Mouse (Mus musculus) CH12.LX (cell line): ENCODE measurements around the gene Styk1. TPM values are rescaled to one million over a fixed set of nuclear protein-coding genes. Genes with fewer than 3 reads are reported as not detected.

ENCODE experiments used
- DNase-seq: peaks from one replicate; pipeline ENCODE4 v3.0.0-alpha.2; 2013; ENCODE audit errors: extremely low read depth
- H3K27ac ChIP-seq: 2 replicates; pipeline ENCODE4 v1.5.1; 2012; ENCODE audit warnings: low read depth, mild to moderate bottlenecking, control low read depth, moderate library complexity; ENCODE audit not compliant: insufficient read depth
- H3K27me3 ChIP-seq: replicated peaks from 2 replicates; pipeline ENCODE3; 2012; ENCODE audit warnings: inconsistent platforms
- H3K36me3 ChIP-seq, 2 experiments: replicated peaks in 1 of 2; 2 replicates each; pipeline versions ENCODE3 to v1.6.1; 2012; ENCODE audit warnings: inconsistent platforms in 1 of 2, low read length in 1 of 2, mild to moderate bottlenecking in 1 of 2, mixed read lengths in 1 of 2, moderate library complexity in 1 of 2; ENCODE audit not compliant: control insufficient read depth in 1 of 2, insufficient read depth in 1 of 2
- H3K4me1 ChIP-seq, 2 experiments: 2 replicates each; pipeline ENCODE4 v1.6.1; 2012; ENCODE audit warnings: inconsistent platforms in 1 of 2, moderate library complexity in 1 of 2; ENCODE audit not compliant: insufficient read depth in 2 of 2, control insufficient read depth in 1 of 2
- H3K4me2 ChIP-seq: 2 replicates; pipeline ENCODE4 v1.6.1; 2012; ENCODE audit warnings: low read depth, mild to moderate bottlenecking, control low read depth; ENCODE audit not compliant: poor library complexity, insufficient read depth, severe bottlenecking
- H3K4me3 ChIP-seq, 3 experiments: fragments of 150-350 bp in 1 of 3; sonication (generic) in 1 of 3; replicated peaks in 1 of 3; 2 replicates each; pipeline versions ENCODE3 to v1.5.1; 2011 to 2012; ENCODE audit warnings: low read depth in 2 of 3, low read length in 2 of 3, mild to moderate bottlenecking in 2 of 3, moderate library complexity in 2 of 3, control low read depth in 1 of 3, improper control_type of control experiment in 1 of 3, inconsistent platforms in 1 of 3, mixed read lengths in 1 of 3; ENCODE audit not compliant: poor library complexity in 1 of 3
- H3K79me2 ChIP-seq: replicated peaks from 2 replicates; pipeline ENCODE4 v1.6.1; 2012; ENCODE audit warnings: mild to moderate bottlenecking, moderate library complexity; ENCODE audit not compliant: control insufficient read depth, poor library complexity, insufficient read depth, severe bottlenecking; ENCODE audit errors: extremely low read depth
- H3K9ac ChIP-seq: 2 replicates; pipeline ENCODE4 v1.6.1; 2012; ENCODE audit warnings: low read depth, mild to moderate bottlenecking, control low read depth, moderate library complexity; ENCODE audit not compliant: insufficient read depth
- H3K9me3 ChIP-seq: replicated peaks from 2 replicates; pipeline ENCODE3; 2012; ENCODE audit warnings: low read length, inconsistent platforms, mixed read lengths
- BHLHE40 ChIP-seq: IDR thresholded peaks from 2 replicates; pipeline ENCODE4 v1.6.1; 2011; ENCODE audit warnings: mild to moderate bottlenecking, low read depth, low read length, improper control_type of control experiment
- CHD1 ChIP-seq: IDR thresholded peaks from 2 replicates; pipeline ENCODE4 v1.6.1; 2012; ENCODE audit warnings: low read depth, low read length, improper control_type of control experiment, inconsistent platforms
- CHD2 ChIP-seq: IDR thresholded peaks from 2 replicates; pipeline ENCODE4 v1.6.1; 2011; ENCODE audit warnings: low read length, improper control_type of control experiment
- CTCF ChIP-seq, 2 experiments: IDR thresholded peaks in 1 of 2; conservative IDR thresholded peaks in 1 of 2; 2 replicates each; pipeline ENCODE4 v1.5.1; 2011 to 2012; ENCODE audit warnings: low read depth in 2 of 2, low read length in 2 of 2, improper control_type of control experiment in 1 of 2, inconsistent platforms in 1 of 2, mild to moderate bottlenecking in 1 of 2, moderate library complexity in 1 of 2
- E2F4 ChIP-seq: IDR thresholded peaks from 2 replicates; pipeline ENCODE4 v1.6.1; 2011; ENCODE audit warnings: low read depth, low read length, improper control_type of control experiment; ENCODE audit not compliant: insufficient replicate concordance
- ELF1 ChIP-seq: IDR thresholded peaks from 2 replicates; pipeline ENCODE4 v1.6.1; 2014; ENCODE audit warnings: low read depth, mild to moderate bottlenecking, inconsistent platforms, low read length, improper control_type of control experiment
- EP300 ChIP-seq: IDR thresholded peaks from 2 replicates; pipeline ENCODE4 v1.6.1; 2011; ENCODE audit warnings: low read length, improper control_type of control experiment
- ETS1 ChIP-seq: conservative IDR thresholded peaks from 2 replicates; pipeline ENCODE4 v1.6.1; 2012; ENCODE audit warnings: low read depth, mild to moderate bottlenecking, inconsistent platforms, low read length, improper control_type of control experiment, moderate library complexity
- GABPA ChIP-seq: IDR thresholded peaks from 2 replicates; pipeline ENCODE4 v1.6.1; 2012; ENCODE audit warnings: low read depth, low read length, improper control_type of control experiment, inconsistent platforms; ENCODE audit not compliant: insufficient replicate concordance
- HCFC1 ChIP-seq: IDR thresholded peaks from 2 replicates; pipeline ENCODE4 v1.6.1; 2012; ENCODE audit warnings: low read depth, mild to moderate bottlenecking, inconsistent platforms, low read length, improper control_type of control experiment
- IRF4 ChIP-seq: IDR thresholded peaks from 2 replicates; pipeline ENCODE4 v1.6.1; 2014; ENCODE audit warnings: low read depth, mild to moderate bottlenecking, inconsistent platforms, low read length, improper control_type of control experiment
- JUN ChIP-seq: IDR thresholded peaks from 2 replicates; pipeline ENCODE4 v1.6.1; 2011; ENCODE audit warnings: low read depth, mild to moderate bottlenecking, low read length, improper control_type of control experiment, moderate library complexity; ENCODE audit not compliant: insufficient read depth
- JUND ChIP-seq: conservative IDR thresholded peaks from 2 replicates; pipeline ENCODE4 v1.6.1; 2011; ENCODE audit warnings: low read depth, low read length, improper control_type of control experiment
- KAT2A ChIP-seq: IDR thresholded peaks from 2 replicates; pipeline ENCODE4 v1.6.1; 2012; ENCODE audit warnings: low read length, improper control_type of control experiment, inconsistent platforms; ENCODE audit not compliant: insufficient replicate concordance
- MAFK ChIP-seq: IDR thresholded peaks from 2 replicates; pipeline ENCODE4 v1.6.1; 2011; ENCODE audit warnings: low read length, improper control_type of control experiment; ENCODE audit not compliant: insufficient replicate concordance
- MAX ChIP-seq: IDR thresholded peaks from 2 replicates; pipeline ENCODE4 v1.6.1; 2011; ENCODE audit warnings: low read length, improper control_type of control experiment
- MAZ ChIP-seq: IDR thresholded peaks from 2 replicates; pipeline ENCODE4 v1.6.1; 2012; ENCODE audit warnings: low read depth, mild to moderate bottlenecking, inconsistent platforms, low read length, improper control_type of control experiment, moderate library complexity
- MEF2A ChIP-seq: IDR thresholded peaks from 2 replicates; pipeline ENCODE4 v1.6.1; 2014; ENCODE audit warnings: low read depth, mild to moderate bottlenecking, inconsistent platforms, low read length, improper control_type of control experiment, borderline replicate concordance
- MXI1 ChIP-seq: IDR thresholded peaks from 2 replicates; pipeline ENCODE4 v1.6.1; 2011; ENCODE audit warnings: mild to moderate bottlenecking, low read depth, low read length, improper control_type of control experiment
- MYC ChIP-seq: IDR thresholded peaks from 2 replicates; pipeline ENCODE4 v1.6.1; 2011; ENCODE audit warnings: low read depth, mild to moderate bottlenecking, improper control_type of control experiment, low read length
- NELFE ChIP-seq: IDR thresholded peaks from 2 replicates; pipeline ENCODE4 v1.6.1; 2011; ENCODE audit warnings: low read depth, low read length, improper control_type of control experiment
- NRF1 ChIP-seq: IDR thresholded peaks from 2 replicates; pipeline ENCODE4 v1.6.1; 2014; ENCODE audit warnings: low read depth, mild to moderate bottlenecking, inconsistent platforms, low read length, improper control_type of control experiment, moderate library complexity
- PAX5 ChIP-seq: IDR thresholded peaks from 2 replicates; pipeline ENCODE4 v1.6.1; 2012; ENCODE audit warnings: low read length, inconsistent platforms, mixed read lengths
- POLR2A ChIP-seq: IDR thresholded peaks from 2 replicates; pipeline ENCODE4 v1.6.1; 2011; ENCODE audit warnings: low read depth, mild to moderate bottlenecking, improper control_type of control experiment, low read length
- POLR2AphosphoS2 ChIP-seq: IDR thresholded peaks from 2 replicates; pipeline ENCODE4 v1.6.1; 2011; ENCODE audit warnings: low read depth, low read length, improper control_type of control experiment
- RAD21 ChIP-seq: IDR thresholded peaks from 2 replicates; pipeline ENCODE4 v1.6.1; 2011; ENCODE audit warnings: low read depth, mild to moderate bottlenecking, low read length, improper control_type of control experiment, moderate library complexity
- RCOR1 ChIP-seq: conservative IDR thresholded peaks from 2 replicates; pipeline ENCODE4 v1.6.1; 2012; ENCODE audit warnings: low read depth, mild to moderate bottlenecking, inconsistent platforms, low read length, improper control_type of control experiment
- SIN3A ChIP-seq: IDR thresholded peaks from 2 replicates; pipeline ENCODE4 v1.6.1; 2012; ENCODE audit warnings: low read length, improper control_type of control experiment, inconsistent platforms
- SMC3 ChIP-seq: IDR thresholded peaks from 2 replicates; pipeline ENCODE4 v1.6.1; 2011; ENCODE audit warnings: low read depth, low read length, improper control_type of control experiment
- TBP ChIP-seq: conservative IDR thresholded peaks from 2 replicates; pipeline ENCODE4 v1.6.1; 2011; ENCODE audit warnings: low read depth, low read length, improper control_type of control experiment
- TCF12 ChIP-seq: IDR thresholded peaks from 2 replicates; pipeline ENCODE4 v1.6.1; 2014; ENCODE audit warnings: low read depth, mild to moderate bottlenecking, inconsistent platforms, low read length, improper control_type of control experiment
- UBTF ChIP-seq: IDR thresholded peaks from 2 replicates; pipeline ENCODE4 v1.6.1; 2012; ENCODE audit warnings: low read depth, mild to moderate bottlenecking, inconsistent platforms, low read length, improper control_type of control experiment, moderate library complexity
- USF1 ChIP-seq: IDR thresholded peaks from 2 replicates; pipeline ENCODE4 v1.6.1; 2014; ENCODE audit warnings: low read depth, mild to moderate bottlenecking, inconsistent platforms, low read length, improper control_type of control experiment
- USF2 ChIP-seq: conservative IDR thresholded peaks from 2 replicates; pipeline ENCODE4 v1.6.1; 2011; ENCODE audit warnings: low read depth, low read length, improper control_type of control experiment
- ZC3H11A ChIP-seq: IDR thresholded peaks from 2 replicates; pipeline ENCODE4 v1.6.1; 2012; ENCODE audit warnings: low read depth, mild to moderate bottlenecking, inconsistent platforms, low read length, improper control_type of control experiment
- ZKSCAN1 ChIP-seq: IDR thresholded peaks from 2 replicates; pipeline ENCODE4 v1.6.1; 2012; ENCODE audit warnings: low read depth, inconsistent platforms, low read length, improper control_type of control experiment, borderline replicate concordance
- ZMIZ1 ChIP-seq: IDR thresholded peaks from 2 replicates; pipeline ENCODE4 v1.6.1; 2012; ENCODE audit warnings: low read depth, mild to moderate bottlenecking, inconsistent platforms, low read length, improper control_type of control experiment
- ZNF384 ChIP-seq: IDR thresholded peaks from 2 replicates; pipeline ENCODE4 v1.6.1; 2012; ENCODE audit warnings: low read depth, low read length, improper control_type of control experiment, inconsistent platforms
- dilution Hi-C: fragments of 300-500 bp; cut with MboI; formaldehyde crosslinking; loops from 2 replicates; pipeline ENCODE4 v1.14.3; 2020; ENCODE audit warnings: low sequenced_read_pairs; ENCODE audit not compliant: extremely low pct_unique_long_range_greater_than_20kb, extremely low pct_ligation_motif_present
- in situ Hi-C: fragments of 300-500 bp; cut with MboI; formaldehyde crosslinking; loops from 3 replicates; pipeline ENCODE4 v1.14.3; 2019; ENCODE audit warnings: low sequenced_read_pairs, low pct_ligation_motif_present, low pct_unique_long_range_greater_than_20kb, mixed read lengths
- polyA plus RNA-seq: library from polyadenylated mRNA; unstranded; fragments of >175 nt; gene quantifications from 2 replicates; pipeline ENCODE4 v1.2.1, GENCODE M21; 2012; ENCODE audit warnings: low read depth; ENCODE audit not compliant: insufficient read length
- total RNA-seq, 2 experiments: library from RNA; depleted of rRNA; stranded (reverse); fragments of 300-350 nt in 1 of 2; fragments of >200 nt in 1 of 2; gene quantifications; 2 replicates each; pipeline ENCODE4 v1.2.3; 2012 to 2014

The Styk1 gene
- total RNA-seq (2012; rRNA removed) (not detected in 2 replicates), total RNA-seq (2014; rRNA removed) (not detected in 2 replicates), polyA plus RNA-seq (not detected in 2 replicates)

DNA sequence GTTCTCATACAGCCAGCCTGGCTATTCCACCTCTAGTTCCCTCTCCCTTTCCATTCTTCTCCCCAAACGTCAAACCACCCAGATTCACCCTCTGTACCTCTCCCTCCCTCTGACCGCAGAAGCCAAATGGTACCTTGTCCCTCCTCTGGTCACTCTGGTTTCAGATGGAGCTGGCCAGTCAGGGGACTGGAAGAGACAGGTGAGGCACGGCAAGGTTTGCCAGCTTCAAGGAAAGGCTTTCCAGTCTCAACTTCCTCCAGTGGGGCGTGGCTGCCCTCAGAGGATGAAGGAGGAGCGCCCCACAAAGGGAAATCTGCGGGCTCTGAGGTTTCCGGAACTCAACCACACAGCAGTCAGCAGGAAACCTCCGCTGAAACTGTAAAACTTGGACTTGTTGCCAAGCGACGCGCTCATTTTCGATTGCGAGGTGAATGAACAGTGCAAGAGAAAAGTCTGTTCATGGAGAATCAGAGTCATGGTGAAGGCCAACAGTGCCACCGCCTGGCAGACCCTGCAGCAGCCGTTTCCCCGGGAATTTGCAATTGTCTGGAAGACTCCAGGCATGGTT lies at the start of gene Styk1:
TSS of gene Styk1 (minus strand) at position 246 of the 568 bp plus-strand sequence.
- Histone ChIP-seq H3K4me1 (peaks cover 2 to 19% of the 10 kb centered on the region in 2 experiments), H3K4me2 (peak within 1 kb of the TSS; percentile 70), H3K79me2 (no peaks in the 10 kb centered on the region), H3K27ac (no peak within 1 kb of the TSS)
- TF ChIP-seq RAD21: peak; percentile 93
- peak; percentile 69 for TF ChIP-seq IRF4
- no peak for TF ChIP-seq MAX
- TF ChIP-seq ZMIZ1: no peak
- TF ChIP-seq SIN3A: peak; percentile 45; the same call in 1 of the 2 replicates
- peak; percentile 19; the same call in 1 of the 2 replicates for TF ChIP-seq ETS1
- 0 out of 2 replicates have a peak, but pooled peaks have one; percentile 36 for TF ChIP-seq TCF12
- no peak for TF ChIP-seq KAT2A
- TF ChIP-seq UBTF: no peak
- peak; percentile 91 for TF ChIP-seq MAFK
- TF ChIP-seq POLR2AphosphoS2: no peak
- peak; percentile 39 to 88; a peak in 2 of 4 replicates for TF ChIP-seq CTCF (conservative IDR thresholded peaks at IDR 0.05 in 1 of 2, IDR thresholded peaks at IDR 0.05 in 1 of 2; ENCODE audit: low read depth in 2 of 2, low read length in 2 of 2)
- no peak for TF ChIP-seq CHD1
- TF ChIP-seq NELFE: peak; percentile 20; the same call in 1 of the 2 replicates
- TF ChIP-seq ZKSCAN1: no peak
- TF ChIP-seq ZNF384: no peak
- no peak for TF ChIP-seq MYC
- peak; percentile 60 for TF ChIP-seq BHLHE40
- TF ChIP-seq ELF1: no peak; the same call in 1 of the 2 replicates
- no peak; the same call in 1 of the 2 replicates for TF ChIP-seq JUND
- TF ChIP-seq GABPA: no peak
- TF ChIP-seq NRF1: no peak
- TF ChIP-seq HCFC1: no peak
- TF ChIP-seq ZC3H11A: peak; percentile 21; the same call in 1 of the 2 replicates
- TF ChIP-seq MXI1: peak; percentile 55; the same call in 1 of the 2 replicates
- no peak for TF ChIP-seq MAZ
- no peak for TF ChIP-seq USF2
- TF ChIP-seq JUN: no peak
- no peak for TF ChIP-seq PAX5
- no peak for TF ChIP-seq POLR2A
- peak; percentile 79; the same call in 1 of the 2 replicates for TF ChIP-seq RCOR1
- TF ChIP-seq USF1: no peak
- no peak for TF ChIP-seq TBP
- no peak for TF ChIP-seq E2F4
- TF ChIP-seq CHD2: no peak
- TF ChIP-seq MEF2A: no peak; the same call in 1 of the 2 replicates
- TF ChIP-seq EP300: peak; percentile 69; the same call in 1 of the 2 replicates
- peak; percentile 73 for TF ChIP-seq SMC3
- TF ChIP-seq, all 38 proteins: peak for 14
- Histone ChIP-seq H3K27me3 (peaks cover 46% of the 10 kb centered on the region), H3K36me3 (no peaks in the 10 kb centered on the region), H3K4me3 (no peak within 1 kb of the TSS), H3K9me3 (no peaks in the 10 kb centered on the region), H3K9ac (no peak within 1 kb of the TSS)
- DNase-seq: peak; percentile 87
- in situ Hi-C loops (loop anchor here (25.0 kb wide), 1 partner anchor 1766 kb away; the partner anchor contains the start of genes Klrd1 and Klre1), dilution Hi-C loops (no loop called here)
